22 mouse cellular contexts compared by ENCODE assay signal in the genomic region with DNA sequence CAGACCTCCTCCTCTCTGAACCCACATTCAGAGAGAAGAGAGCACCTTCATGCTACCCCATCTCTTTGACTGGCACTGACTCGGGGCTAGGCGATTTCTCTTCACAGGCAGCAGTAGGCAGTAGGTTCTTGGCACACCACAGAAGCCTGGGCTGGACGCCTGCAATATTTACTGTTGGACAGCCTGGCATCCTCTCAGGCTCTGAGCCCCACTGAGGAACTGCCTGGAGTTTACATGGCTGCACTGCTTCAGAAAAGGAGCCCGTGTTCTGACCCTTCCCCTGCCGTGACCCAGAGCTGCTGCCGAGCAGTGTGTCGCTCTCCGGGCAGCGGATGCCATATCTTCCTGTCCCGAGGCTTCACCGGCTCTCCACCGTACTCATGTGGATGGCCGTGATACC.
DNase-seq lines count a peak whose midpoint lies in the region; ATAC-seq lines count a peak whose summit lies in the region.
"Had no signal": no experiment of that assay in that cellular context is flagged by ENCODE, and none has a peak within 500 bp of the region (broad histone marks: within the 10 kb centered on the region; RNA-seq: fewer than 3 reads in every experiment).

No protein-coding gene starts in this region.

- H3K9me3 ChIP-seq in midbrain, embryonic 11.5 days (ENCODE audit: control insufficient read depth, low read length) = no peaks in the 10 kb centered on the region; the same call in 1 of the 2 replicates
- no peaks in the 10 kb centered on the region for H3K9me3 ChIP-seq in midbrain, embryonic 14.5 days (ENCODE audit: control insufficient read depth, low read length)
- H3K9me3 ChIP-seq: embryonic facial prominence, embryonic 15.5 days; hindbrain, embryonic 15.5 days had no signal

- H3K4me1 ChIP-seq in midbrain, embryonic 11.5 days (ENCODE audit: control insufficient read depth, insufficient read depth, low read length) = no peaks in the 10 kb centered on the region
- no peaks in the 10 kb centered on the region for H3K4me1 ChIP-seq in midbrain, embryonic 14.5 days (ENCODE audit: control insufficient read depth, insufficient read depth, low read length)
- H3K4me1 ChIP-seq: embryonic facial prominence, embryonic 15.5 days; heart, embryonic 12.5 days; hindbrain, embryonic 15.5 days had no signal

- intact Hi-C loops in heart, postnatal 36 days (cut with DNase I) = no loop called here

- H3K4me2 ChIP-seq in midbrain, embryonic 11.5 days = no peak overlapping the region
- no peak overlapping the region for H3K4me2 ChIP-seq in midbrain, embryonic 14.5 days (ENCODE audit: low read length)
- H3K4me2 ChIP-seq: embryonic facial prominence, embryonic 15.5 days; heart, embryonic 12.5 days; hindbrain, embryonic 15.5 days had no signal

- H3K4me3 ChIP-seq in midbrain, embryonic 11.5 days (ENCODE audit: low read depth, low read length) = no peak overlapping the region
- no peak overlapping the region for H3K4me3 ChIP-seq in midbrain, embryonic 14.5 days (replicated peaks; ENCODE audit: low read depth, low read length)
- H3K4me3 ChIP-seq: embryonic facial prominence, embryonic 15.5 days; erythroblast, embryonic 14.5 days; forebrain, embryonic 10.5 days; gastrocnemius, adult 2 months; heart, embryonic 12.5 days; hindbrain, embryonic 15.5 days had no signal

- no peak overlapping the region for H3K27ac ChIP-seq in midbrain, embryonic 11.5 days (ENCODE audit: low read depth, low read length)
- H3K27ac ChIP-seq in midbrain, embryonic 14.5 days (replicated peaks; ENCODE audit: low read depth, low read length) = no peak overlapping the region
- H3K27ac ChIP-seq: embryonic facial prominence, embryonic 15.5 days; forebrain, embryonic 10.5 days; gastrocnemius, adult 2 months; hindbrain, embryonic 15.5 days had no signal

- no peak overlapping the region for H3K9ac ChIP-seq in midbrain, embryonic 11.5 days (ENCODE audit: low read length)
- no peak overlapping the region for H3K9ac ChIP-seq in midbrain, embryonic 14.5 days (replicated peaks; ENCODE audit: low read length)
- H3K9ac ChIP-seq: embryonic facial prominence, embryonic 15.5 days; heart, embryonic 12.5 days; hindbrain, embryonic 15.5 days had no signal

- DNase-seq in cerebellum, adult 11-12 months = peak; percentile 26
- DNase-seq in cerebellum, postnatal 4 days (ENCODE audit: low spot score in 2 of 2) = no peak
- peak; percentile 73 for DNase-seq in midbrain, embryonic 11.5 days (ENCODE audit: low spot score, missing footprints)
- DNase-seq in midbrain, embryonic 14.5 days = no peak
- peak; percentile 61 to 71 for DNase-seq in cerebellum, postnatal 25 days
- no peak for DNase-seq in B cell, adult 2 months
- no peak for DNase-seq in heart, postnatal 36 days
- DNase-seq: adrenal gland, adult 2 months; adrenal gland, postnatal 25 days; embryo, embryonic 11 days; gastrocnemius, adult 2 months; gastrocnemius, postnatal 25 days had no signal

- H3K36me3 ChIP-seq in midbrain, embryonic 11.5 days (ENCODE audit: control insufficient read depth, insufficient read depth, low read length) = no peaks in the 10 kb centered on the region; the same call in 1 of the 2 replicates
- H3K36me3 ChIP-seq in midbrain, embryonic 14.5 days (ENCODE audit: control insufficient read depth, insufficient read depth, low read length) = no peaks in the 10 kb centered on the region

- 95% methylated on average over 13 of the region's 13 CpGs for WGBS in midbrain, embryonic 11.5 days
- 96% methylated on average over 13 of the region's 13 CpGs for WGBS in midbrain, embryonic 14.5 days

- ATAC-seq in midbrain, embryonic 11.5 days (ENCODE audit: low FRiP score) = no peak
- no peak for ATAC-seq in midbrain, embryonic 14.5 days (ENCODE audit: low FRiP score, low TSS enrichment)
- ATAC-seq: activated CD4-positive, CD25-positive, alpha-beta regulatory T cell, adult 4 months; forebrain, embryonic 14.5 days; intestine, embryonic 16.5 days; Patski had no signal

- H3K27me3 ChIP-seq in midbrain, embryonic 11.5 days (ENCODE audit: control insufficient read depth, insufficient read depth, low read length) = no peaks in the 10 kb centered on the region
- no peaks in the 10 kb centered on the region for H3K27me3 ChIP-seq in midbrain, embryonic 14.5 days (ENCODE audit: control insufficient read depth, insufficient read depth, low read length)
- H3K27me3 ChIP-seq: CH12.LX; embryonic facial prominence, embryonic 15.5 days; heart, embryonic 12.5 days; hindbrain, embryonic 15.5 days; Patski had no signal

Comparison
In these comparisons a context has a peak if more than half of its experiments do, and no peak if none do; other contexts are left out.
1. DNase-seq: peak in cerebellum, adult 11-12 months (single experiment), midbrain, embryonic 11.5 days (single experiment) and cerebellum, postnatal 25 days (2 of 2); none in cerebellum, postnatal 4 days (0 of 2), midbrain, embryonic 14.5 days (single experiment), B cell, adult 2 months (0 of 2) and heart, postnatal 36 days (0 of 2).